Mouse (Mus musculus) midbrain, embryonic 16.5 days (tissue): ENCODE data around the gene Palld. TPM values are rescaled to one million over a fixed set of nuclear protein-coding genes. Genes with fewer than 3 reads are reported as not detected.

Experiments used
- ATAC-seq: fragments of 200-750 bp; cut with Nextera tagmentation; 2 replicates; pipeline ENCODE4 v1.8.0; 2017; ENCODE audit warnings: moderate TSS enrichment
- H3K27ac ChIP-seq: fragments of 300-500 bp; sonication (generic); 2 replicates; pipeline ENCODE4 v1.5.1; 2014; ENCODE audit warnings: mild to moderate bottlenecking, low read length, mixed read lengths
- H3K27me3 ChIP-seq: fragments of 300-500 bp; sonication (generic); 2 replicates; pipeline ENCODE4 v1.6.1; 2014; ENCODE audit warnings: low read depth, low read length, mixed read lengths; ENCODE audit not compliant: control insufficient read depth, insufficient read depth
- H3K36me3 ChIP-seq: fragments of 300-500 bp; sonication (generic); 2 replicates; pipeline ENCODE4 v1.6.1; 2014; ENCODE audit warnings: mild to moderate bottlenecking, low read length, moderate library complexity, mixed read lengths; ENCODE audit not compliant: control insufficient read depth, insufficient read depth
- H3K4me1 ChIP-seq: fragments of 300-500 bp; sonication (generic); 2 replicates; pipeline ENCODE4 v1.6.1; 2014; ENCODE audit warnings: mild to moderate bottlenecking, low read length, mixed read lengths; ENCODE audit not compliant: control insufficient read depth, insufficient read depth
- H3K4me2 ChIP-seq: fragments of 300-500 bp; sonication (generic); 2 replicates; pipeline ENCODE4 v1.6.1; 2014; ENCODE audit warnings: mild to moderate bottlenecking, low read length, mixed read lengths
- H3K4me3 ChIP-seq: fragments of 300-500 bp; sonication (generic); 2 replicates; pipeline ENCODE4 v1.5.1; 2014; ENCODE audit warnings: low read depth, mild to moderate bottlenecking, low read length, moderate library complexity, mixed read lengths
- H3K9ac ChIP-seq: fragments of 300-500 bp; sonication (generic); 2 replicates; pipeline ENCODE4 v1.6.1; 2014; ENCODE audit warnings: low read depth, low read length, mixed read lengths
- H3K9me3 ChIP-seq: fragments of 300-500 bp; sonication (generic); replicated peaks from 2 replicates; pipeline ENCODE4 v1.6.1; 2014; ENCODE audit warnings: mild to moderate bottlenecking, low read length, mixed read lengths; ENCODE audit not compliant: control insufficient read depth, poor library complexity, severe bottlenecking
- WGBS: fragments of 180-500 bp; shearing (Covaris S2); extraction: QIAGEN DNeasy Blood & Tissue Kit; methylation state at CpG from one replicate; pipeline ENCODE4 v1.1.7; 2014; 5-methylcytosine and 5-hydroxymethylcytosine counted together
- polyA plus RNA-seq: library from polyadenylated mRNA; unstranded; fragments of >200 nt; fragmentation: Nextera tagmentation; extraction: Ambion mirVana; gene quantifications from 2 replicates; pipeline ENCODE4 v1.2.1, GENCODE M21; 2015

Gene Palld
- polyA plus RNA-seq, 1 experiment from 2014 or later = 15.4 TPM

DNA sequence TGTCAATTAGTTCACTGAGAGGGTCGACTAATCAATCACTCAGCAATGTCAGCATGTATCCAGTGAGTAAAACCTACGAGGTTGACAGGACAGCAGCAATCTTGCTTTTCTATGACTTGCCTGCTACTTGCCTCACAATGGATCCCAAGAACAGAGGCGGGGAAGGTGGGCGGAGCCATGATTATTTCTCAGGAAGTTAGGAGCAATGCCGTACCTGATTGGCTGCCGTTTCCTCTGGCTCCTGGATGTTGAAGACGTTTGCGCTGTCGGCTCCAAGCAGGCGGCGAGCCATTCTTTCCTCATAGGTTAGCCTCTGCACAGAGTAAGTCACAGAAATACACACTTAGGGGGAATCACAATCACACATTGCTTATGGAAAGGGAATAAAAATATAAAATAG is 367.0 kb downstream of the Palld start:
- no peaks in the 10 kb centered on the region for H3K9me3 ChIP-seq
- no peaks in the 10 kb centered on the region for H3K36me3 ChIP-seq
- H3K27ac ChIP-seq = no peak overlapping the region
- no peaks in the 10 kb centered on the region for H3K4me1 ChIP-seq
- no peak overlapping the region for H3K4me2 ChIP-seq
- 81% methylated on average over 11 of the region's 11 CpGs for WGBS
- no peaks in the 10 kb centered on the region for H3K27me3 ChIP-seq
- H3K4me3 ChIP-seq = no peak overlapping the region
- ATAC-seq = no peak
- H3K9ac ChIP-seq = no peak overlapping the region

- peak overlapping the region; percentile 20; the same call in 1 of the 2 replicates for H3K4me2 ChIP-seq
- no peak overlapping the region for H3K27ac ChIP-seq
- H3K27me3 ChIP-seq = no peaks in the 10 kb centered on the region
- H3K36me3 ChIP-seq = no peaks in the 10 kb centered on the region; the same call in 1 of the 2 replicates
- WGBS = 47% methylated on average over 16 of the region's 16 CpGs
- no peak overlapping the region for H3K4me3 ChIP-seq
- H3K4me1 ChIP-seq = no peaks in the 10 kb centered on the region
- ATAC-seq = no peak
- H3K9me3 ChIP-seq = no peaks in the 10 kb centered on the region
- H3K9ac ChIP-seq = no peak overlapping the region
These were observed 369.0 kb downstream of the Palld start for GRCm38 (mm10) chr8:61533356-61533926.

DNA sequence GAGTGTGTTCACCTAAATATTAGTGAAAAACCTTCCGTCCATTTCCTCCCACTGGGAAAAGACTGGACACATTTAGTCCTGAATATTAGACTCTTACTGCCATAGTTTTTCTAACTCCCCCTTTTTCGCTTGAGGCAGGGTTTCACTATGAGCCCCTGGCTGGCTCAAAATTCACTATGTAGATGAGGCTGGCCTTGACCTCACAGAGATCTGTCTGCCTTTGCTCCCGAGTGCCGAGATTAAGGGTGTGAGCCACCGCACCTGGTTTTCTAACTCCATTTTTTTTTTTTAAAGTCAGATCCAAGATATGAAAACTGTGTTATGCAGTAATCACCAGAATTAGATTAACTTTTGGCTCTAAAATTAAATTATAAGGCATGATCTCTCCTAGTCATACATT is 369.7 kb downstream of the Palld start:
- no peak overlapping the region for H3K27ac ChIP-seq
- no peak overlapping the region for H3K4me3 ChIP-seq
- H3K4me1 ChIP-seq = no peaks in the 10 kb centered on the region
- H3K4me2 ChIP-seq = no peak overlapping the region
- no peaks in the 10 kb centered on the region for H3K27me3 ChIP-seq
- no peaks in the 10 kb centered on the region for H3K9me3 ChIP-seq
- no peaks in the 10 kb centered on the region; the same call in 1 of the 2 replicates for H3K36me3 ChIP-seq
- no peak overlapping the region for H3K9ac ChIP-seq
- 79% methylated on average over 5 of the region's 5 CpGs for WGBS
- no peak for ATAC-seq

- 72% methylated on average over 22 of the region's 22 CpGs for WGBS
- no peak overlapping the region for H3K9ac ChIP-seq
- no peaks in the 10 kb centered on the region for H3K27me3 ChIP-seq
- no peaks in the 10 kb centered on the region for H3K4me1 ChIP-seq
- no peak overlapping the region for H3K4me2 ChIP-seq
- H3K36me3 ChIP-seq = no peaks in the 10 kb centered on the region; the same call in 1 of the 2 replicates
- no peak overlapping the region for H3K4me3 ChIP-seq
- ATAC-seq = no peak
- H3K27ac ChIP-seq = no peak overlapping the region
- H3K9me3 ChIP-seq = no peaks in the 10 kb centered on the region
These were observed 370.3 kb downstream of the Palld start for GRCm38 (mm10) chr8:61531944-61532795.

GRCm38 (mm10) chr8:61528642-61529041 is 373.8 kb downstream of the Palld start:
- H3K9me3 ChIP-seq = no peaks in the 10 kb centered on the region
- ATAC-seq = no peak
- no peak overlapping the region for H3K9ac ChIP-seq
- no peaks in the 10 kb centered on the region for H3K4me1 ChIP-seq
- 63% methylated on average over 6 of the region's 6 CpGs for WGBS
- no peaks in the 10 kb centered on the region for H3K27me3 ChIP-seq
- no peak overlapping the region for H3K4me3 ChIP-seq
- H3K4me2 ChIP-seq = no peak overlapping the region
- H3K36me3 ChIP-seq = no peaks in the 10 kb centered on the region; the same call in 1 of the 2 replicates
- no peak overlapping the region for H3K27ac ChIP-seq

- H3K4me3 ChIP-seq = no peak overlapping the region
- no peak overlapping the region for H3K9ac ChIP-seq
- H3K27ac ChIP-seq = no peak overlapping the region
- H3K4me1 ChIP-seq = no peaks in the 10 kb centered on the region
- no peaks in the 10 kb centered on the region; the same call in 1 of the 2 replicates for H3K36me3 ChIP-seq
- no peak for ATAC-seq
- H3K4me2 ChIP-seq = no peak overlapping the region
- WGBS = 92% methylated on average over 9 of the region's 9 CpGs
- H3K27me3 ChIP-seq = no peaks in the 10 kb centered on the region
- H3K9me3 ChIP-seq = no peaks in the 10 kb centered on the region
These were observed 374.3 kb downstream of the Palld start for GRCm38 (mm10) chr8:61528197-61528596.

DNA sequence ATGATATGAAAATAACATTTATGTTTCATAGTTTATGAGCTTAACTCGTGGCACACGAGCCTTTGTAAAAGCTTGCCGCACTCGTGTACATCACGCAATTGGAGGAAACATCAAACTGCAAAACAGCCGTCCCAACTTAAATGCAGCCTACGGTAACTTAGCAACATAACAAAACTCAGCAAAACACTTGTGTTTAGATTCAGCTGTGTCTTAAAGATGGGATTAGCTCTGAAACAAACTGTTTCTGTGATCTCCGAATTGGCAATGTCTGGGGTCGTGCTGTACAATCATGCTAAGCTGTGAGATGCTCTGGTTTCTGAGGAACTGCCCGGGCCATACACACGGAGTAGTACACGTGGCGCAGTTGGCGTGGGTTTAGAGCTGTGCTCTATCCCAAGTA is 375.5 kb downstream of the Palld start:
- H3K9ac ChIP-seq = no peak overlapping the region
- H3K27me3 ChIP-seq = no peaks in the 10 kb centered on the region
- 82% methylated on average over 14 of the region's 14 CpGs for WGBS
- no peak overlapping the region for H3K4me2 ChIP-seq
- H3K9me3 ChIP-seq = no peaks in the 10 kb centered on the region
- no peaks in the 10 kb centered on the region for H3K4me1 ChIP-seq
- H3K36me3 ChIP-seq = no peaks in the 10 kb centered on the region; the same call in 1 of the 2 replicates
- H3K4me3 ChIP-seq = no peak overlapping the region
- H3K27ac ChIP-seq = no peak overlapping the region
- ATAC-seq = no peak

DNA sequence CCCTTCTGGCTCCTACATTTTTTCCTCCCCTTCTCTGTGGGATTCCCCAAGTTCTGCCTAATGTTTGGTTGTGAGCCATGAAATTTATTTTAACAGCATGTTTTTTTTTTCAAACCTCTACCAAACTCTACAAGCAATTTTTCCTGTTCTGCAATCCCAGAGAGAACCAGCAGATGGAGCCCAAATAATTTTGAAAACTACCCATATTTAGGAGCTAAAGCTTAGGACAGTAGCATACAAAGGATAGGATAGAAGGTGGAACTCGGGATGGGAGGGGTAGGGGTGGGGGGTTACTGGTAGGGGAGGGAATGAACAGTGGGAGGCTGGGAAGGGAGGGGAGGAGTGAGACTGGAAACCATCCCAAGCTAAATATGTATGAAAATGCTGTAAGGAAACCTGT is 380.4 kb downstream of the Palld start:
- Histone ChIP-seq H3K4me3 (no peak overlapping the region), H3K4me2 (no peak overlapping the region), H3K27ac (no peak overlapping the region), H3K9ac (no peak overlapping the region), H3K36me3 (no peaks in the 10 kb centered on the region), H3K27me3 (no peaks in the 10 kb centered on the region), H3K4me1 (0 out of 2 replicates have a peak, but pooled peaks cover 1% of the 10 kb centered on the region), H3K9me3 (no peaks in the 10 kb centered on the region)
- WGBS = 19% methylated on average over 1 of the region's 1 CpGs
- 0 out of 2 replicates have a peak, but pooled peaks have one; percentile 47 for ATAC-seq

DNA sequence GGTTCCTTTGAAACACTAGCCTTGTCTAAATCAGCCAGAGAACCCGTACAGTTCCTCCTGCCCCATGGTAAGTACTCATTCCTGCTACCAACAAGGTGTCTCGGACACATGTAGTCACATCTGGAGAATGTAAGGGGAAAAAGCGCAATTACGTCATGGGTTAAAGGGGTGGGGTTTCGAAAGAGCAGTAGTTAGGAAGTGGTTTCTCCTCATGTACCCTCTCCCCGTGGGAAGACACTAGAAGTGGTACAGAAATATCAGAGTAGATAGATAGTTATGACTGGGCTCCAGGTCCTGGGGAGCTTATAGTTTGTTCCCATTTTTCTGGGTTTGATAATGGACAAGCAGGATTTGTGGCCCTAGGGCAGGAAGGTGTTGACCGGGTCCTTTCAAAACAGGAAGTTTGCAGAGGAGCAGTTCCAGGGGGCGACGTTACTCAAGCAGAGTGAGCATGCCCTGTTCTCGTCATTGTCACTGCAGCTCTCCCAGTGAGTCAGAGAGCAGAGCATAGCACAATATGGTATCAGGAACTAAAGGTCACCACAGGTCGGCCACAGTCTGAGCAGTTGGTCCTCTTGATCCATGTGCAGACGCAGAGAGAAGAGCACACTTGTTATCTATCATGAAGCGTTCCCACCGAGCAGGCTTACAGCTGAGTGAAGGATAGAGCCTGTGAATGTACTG is 384.8 kb downstream of the Palld start:
- H3K36me3 ChIP-seq = no peaks in the 10 kb centered on the region
- no peaks in the 10 kb centered on the region for H3K27me3 ChIP-seq
- H3K9me3 ChIP-seq = no peaks in the 10 kb centered on the region
- no peak overlapping the region for H3K9ac ChIP-seq
- no peak overlapping the region for H3K4me2 ChIP-seq
- peaks cover 19% of the 10 kb centered on the region for H3K4me1 ChIP-seq
- WGBS = 78% methylated on average over 14 of the region's 14 CpGs
- no peak for ATAC-seq
- no peak overlapping the region for H3K27ac ChIP-seq
- H3K4me3 ChIP-seq = no peak overlapping the region
